Mouse (Mus musculus): ENCODE measurements around the gene Med7.

Gene Med7

GRCm38 (mm10) chr11:46430123-46430522, 6.6 kb upstream of the Med7 start:
- no peak for DNase-seq

GRCm38 (mm10) chr11:46431129-46431528, 5.6 kb upstream of the Med7 start:
- peak; percentile 82 to 87 for DNase-seq

GRCm38 (mm10) chr11:46435363-46435762, 1.4 kb upstream of the Med7 start:
- no peak for DNase-seq

DNA sequence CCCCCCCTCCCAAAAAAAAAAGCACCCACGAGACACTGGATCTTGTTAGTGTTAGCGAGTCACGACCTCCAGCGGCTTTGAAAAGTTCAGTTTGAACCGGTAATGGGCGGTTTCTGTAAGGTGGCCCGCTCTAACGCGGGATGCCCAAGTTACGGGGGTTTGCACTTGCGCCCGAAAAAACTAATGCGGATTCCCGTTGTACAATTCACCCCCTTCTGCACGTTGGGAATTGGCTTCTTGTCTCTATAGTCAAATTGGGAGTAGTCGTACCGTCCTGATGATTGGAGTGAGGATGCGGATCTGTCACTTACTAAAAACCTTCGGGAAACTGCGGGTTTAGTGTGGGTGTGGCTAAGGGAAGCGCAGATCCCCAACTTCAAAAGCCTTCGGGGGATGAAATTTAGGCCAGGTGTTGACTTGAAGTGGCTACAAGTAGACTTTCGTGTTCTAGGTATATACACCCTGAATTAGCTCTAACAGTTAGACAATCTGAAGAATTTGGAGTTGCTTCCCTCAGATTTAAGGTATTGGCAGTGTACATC, 805 bp downstream of the Med7 start:
- DNase-seq = peak in 1 of 2 experiments; percentile 21

- no peak for DNase-seq
Measured at GRCm38 (mm10) chr11:46439005-46439543, 2.3 kb downstream of the Med7 start.

DNA sequence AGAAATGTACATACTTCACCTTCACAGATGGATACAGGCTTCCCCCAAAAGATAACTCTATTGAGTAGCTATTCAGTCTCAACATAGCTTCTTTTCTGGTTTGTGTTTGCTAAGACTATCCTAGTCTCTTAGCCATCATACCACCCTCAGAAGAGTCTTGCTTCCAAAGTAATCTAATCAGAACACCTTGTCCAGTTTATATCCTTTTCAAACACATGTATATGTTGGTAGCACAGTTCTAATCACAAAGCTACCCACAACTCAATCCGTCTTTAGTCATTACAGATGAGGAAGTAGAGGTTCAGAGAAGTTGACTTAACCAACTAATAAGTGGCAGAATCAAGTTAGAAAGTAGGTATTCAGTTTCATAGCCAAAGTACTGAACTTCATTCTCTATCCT, 5.0 kb downstream of the Med7 start:
- no peak for DNase-seq

DNA sequence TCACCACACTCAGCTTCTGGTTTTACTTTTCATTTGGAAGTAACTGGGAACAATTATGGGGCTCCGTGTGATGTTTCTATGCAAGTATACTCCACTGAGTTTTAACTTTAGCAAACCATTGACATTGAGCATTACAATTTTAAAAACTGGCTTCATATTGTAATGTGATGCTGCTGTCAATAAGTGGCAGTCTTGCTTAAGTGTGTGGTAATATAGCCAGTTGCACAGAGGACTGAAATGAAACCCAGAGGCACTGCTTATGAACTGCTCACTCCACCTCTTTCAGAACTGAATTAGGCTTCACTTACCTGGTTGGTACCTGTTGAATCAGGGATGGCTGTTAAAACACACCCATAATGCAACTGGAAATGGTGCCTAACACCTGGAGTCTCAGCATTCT, 6.4 kb downstream of the Med7 start:
- DNase-seq = no peak

- DNase-seq = no peak
Measured at GRCm38 (mm10) chr11:46443979-46444378, 7.3 kb downstream of the Med7 start.

DNA sequence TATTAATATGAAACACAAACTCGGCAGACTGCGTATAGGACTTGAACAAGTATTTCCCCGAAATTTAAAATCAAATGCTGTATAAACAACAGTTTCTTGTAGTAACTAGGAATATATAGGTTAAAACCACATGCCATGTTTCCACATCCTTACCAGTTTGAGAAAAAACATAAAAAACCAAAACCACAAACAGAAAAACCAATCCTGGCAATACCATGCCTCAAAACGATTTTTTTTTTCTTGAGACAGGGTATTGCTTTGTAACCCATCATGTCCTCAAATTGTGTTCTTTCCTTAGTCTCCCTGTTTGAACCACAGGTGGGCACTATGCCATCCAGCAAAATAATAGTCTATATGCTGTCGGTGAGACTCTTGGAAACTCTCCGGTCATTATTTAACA, 9.4 kb downstream of the Med7 start:
- DNase-seq = no peak

DNA sequence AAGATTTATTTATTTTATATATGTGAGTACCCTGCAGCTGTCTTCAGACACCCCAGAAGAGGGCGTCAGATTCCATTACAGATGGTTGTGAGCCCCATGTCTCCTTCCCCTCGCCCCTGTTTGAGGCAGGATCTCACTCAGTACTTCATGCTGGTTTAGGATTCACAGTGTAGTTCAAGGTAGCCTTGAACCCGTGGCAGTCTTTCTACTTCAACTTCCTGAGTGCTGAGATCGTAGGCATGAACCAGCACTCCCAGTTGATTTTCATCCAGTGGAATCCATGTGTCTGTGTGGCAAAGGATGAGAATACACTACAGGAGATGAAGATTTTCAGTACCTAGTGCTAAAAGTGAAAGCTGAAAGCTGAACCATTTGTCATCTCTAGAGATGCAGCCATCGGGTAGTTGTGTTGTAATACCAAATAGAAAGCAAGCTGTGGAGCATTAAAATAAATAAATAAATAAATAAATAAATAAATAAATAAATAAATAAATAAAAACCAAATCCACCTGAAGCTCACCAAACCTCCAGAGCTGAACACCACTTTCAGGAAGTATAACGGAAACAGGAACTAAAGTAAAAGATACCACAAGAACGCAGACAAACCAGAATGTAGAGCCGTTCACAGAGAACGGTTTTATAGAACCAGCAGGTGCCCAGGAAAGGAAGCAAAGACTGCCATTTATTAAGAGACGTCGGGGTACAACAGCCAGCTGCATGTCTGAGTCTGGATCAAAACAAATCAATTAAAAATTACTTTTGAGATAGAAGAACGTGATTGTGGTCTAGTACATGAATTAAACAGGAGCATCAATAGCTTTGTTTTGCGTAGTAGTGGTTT, 11.1 kb downstream of the Med7 start:
- DNase-seq = no peak

GRCm38 (mm10) chr11:46449461-46450080, 12.8 kb downstream of the Med7 start:
- no peak for DNase-seq

GRCm38 (mm10) chr11:46454453-46455045, 17.8 kb downstream of the Med7 start, which contains the start of gene Havcr2:
Havcr2 (plus strand) TSS chr11:46454935.
- DNase-seq = no peak

DNA sequence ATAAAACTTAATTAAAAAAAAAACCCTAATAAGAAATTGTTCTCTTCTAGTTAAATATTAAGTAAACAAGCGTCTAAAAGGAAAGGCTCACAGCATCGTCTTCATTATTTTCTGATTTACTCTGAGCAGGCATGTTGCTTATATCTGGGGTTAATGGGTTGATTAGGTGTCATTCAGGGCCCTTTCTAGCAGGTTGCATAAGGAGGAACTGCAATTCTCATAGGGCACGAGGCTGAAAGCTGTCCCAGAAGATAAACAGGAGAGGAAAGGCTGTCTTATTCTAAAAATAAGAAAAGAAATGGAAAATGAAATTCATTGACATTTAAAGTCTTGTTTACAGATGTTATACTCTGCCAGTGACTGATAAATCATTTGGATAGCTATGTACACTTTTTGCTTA, 23.2 kb downstream of the Med7 start:
- no peak for DNase-seq

DNA sequence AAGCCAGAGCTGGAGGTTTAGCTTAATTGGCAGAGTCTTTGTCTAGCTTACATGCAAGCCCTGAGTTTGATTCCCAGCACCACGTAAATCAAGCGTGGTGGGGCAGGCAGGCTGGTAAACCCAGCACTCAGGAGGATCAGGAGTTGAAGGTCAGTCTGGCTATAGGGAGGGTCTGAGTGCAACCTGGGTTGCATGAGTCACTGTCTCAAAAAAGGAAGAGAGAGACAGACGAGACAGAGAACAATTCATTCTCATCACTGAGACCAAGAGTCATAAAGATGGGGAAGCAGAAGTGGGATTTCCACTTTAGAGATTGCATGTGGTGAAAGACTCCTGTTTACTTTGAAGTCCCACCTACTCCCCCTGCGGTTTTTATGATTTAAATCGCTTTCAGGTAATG, 24.6 kb downstream of the Med7 start:
- no peak for DNase-seq

DNA sequence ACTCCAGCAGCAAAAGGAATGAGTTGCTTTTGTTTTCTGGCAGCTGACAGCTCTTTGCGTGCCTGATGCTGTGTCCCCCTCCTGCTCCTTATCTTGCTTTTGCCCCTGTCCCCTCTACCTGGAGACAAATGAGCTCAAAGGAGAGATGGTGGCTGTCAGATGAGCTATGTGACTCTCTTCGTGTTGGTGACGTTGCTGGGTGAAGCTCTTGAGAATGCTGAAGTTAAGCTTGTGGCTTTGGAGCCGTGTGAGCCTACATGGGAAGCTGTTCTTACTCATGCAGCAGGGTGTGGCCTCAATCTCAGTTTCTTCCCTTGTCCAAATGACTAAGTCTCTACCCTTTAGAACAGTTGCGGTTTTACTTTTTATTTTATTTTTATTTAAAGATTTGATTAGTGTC, 25.2 kb downstream of the Med7 start:
- no peak for DNase-seq

DNA sequence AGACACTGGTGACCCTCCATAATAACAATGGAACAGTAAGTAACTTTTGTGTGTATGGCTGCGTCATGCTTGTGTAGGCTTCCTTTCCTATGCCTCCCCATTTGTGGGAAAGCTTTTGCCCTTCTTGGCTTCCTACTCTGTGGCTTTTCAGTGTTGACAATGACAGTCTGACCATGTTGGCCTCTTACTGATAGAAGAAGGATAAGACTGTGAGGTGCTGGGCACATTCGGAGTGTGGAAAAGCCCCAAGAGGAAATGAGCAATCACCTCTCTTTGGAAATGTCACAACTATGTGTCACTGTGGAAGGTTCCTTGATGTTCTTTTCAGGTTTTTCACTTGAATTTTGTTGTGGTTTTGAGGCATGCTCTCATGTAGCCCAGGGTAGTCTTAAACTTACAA, 30.2 kb downstream of the Med7 start:
- no peak for DNase-seq

GRCm38 (mm10) chr11:46474220-46474619, 37.5 kb downstream of the Med7 start:
- DNase-seq = no peak

GRCm38 (mm10) chr11:46479311-46479710, 42.6 kb downstream of the Med7 start:
- DNase-seq = no peak

GRCm38 (mm10) chr11:46480517-46480916, 43.8 kb downstream of the Med7 start:
- no peak for DNase-seq

DNA sequence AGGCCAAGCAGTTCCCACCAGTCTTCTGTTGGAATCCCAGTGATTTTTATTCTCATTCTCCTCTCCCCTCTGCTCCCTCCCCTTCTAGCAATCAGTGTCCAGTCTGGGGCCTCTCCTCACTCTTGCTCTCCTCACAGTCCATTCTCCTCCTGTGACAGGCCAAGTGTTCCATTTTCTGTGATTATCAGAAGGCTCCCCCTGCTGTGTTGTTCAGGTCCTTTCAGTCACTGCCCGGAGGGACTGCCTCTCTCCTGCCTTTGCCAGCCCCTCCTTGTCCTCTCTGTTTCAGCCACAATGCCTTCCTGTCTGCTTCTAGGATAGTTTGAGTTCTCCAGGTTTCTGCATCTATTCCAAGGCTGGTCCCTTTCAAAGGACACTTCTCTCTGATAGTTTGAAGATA, 51.5 kb downstream of the Med7 start:
- peak in 1 of 2 experiments; percentile 1 for DNase-seq

DNA sequence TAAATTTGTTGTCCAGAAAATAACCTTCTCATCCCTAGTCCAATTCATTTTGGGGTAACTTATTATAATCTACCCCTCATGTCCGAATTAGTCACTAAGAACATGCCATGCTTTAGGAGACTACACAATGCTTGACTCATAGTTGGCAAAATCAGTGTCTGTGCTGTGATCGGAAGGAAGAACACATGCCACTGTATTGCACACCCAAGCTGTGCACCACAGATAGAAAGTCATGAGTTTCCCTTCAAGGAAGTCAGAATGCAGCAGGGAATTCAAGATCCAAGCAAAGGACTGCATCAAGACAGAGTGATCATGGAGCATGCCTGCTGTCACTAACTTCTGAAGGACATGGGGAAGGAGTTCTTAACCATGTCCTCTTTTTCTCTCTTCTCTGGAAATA, 51.9 kb downstream of the Med7 start:
- no peak for DNase-seq

Data from cerebellum, adult 18-20 months (tissue).